Comparison of ENCODE assay signal across 8 mouse cellular contexts in the genomic region with DNA sequence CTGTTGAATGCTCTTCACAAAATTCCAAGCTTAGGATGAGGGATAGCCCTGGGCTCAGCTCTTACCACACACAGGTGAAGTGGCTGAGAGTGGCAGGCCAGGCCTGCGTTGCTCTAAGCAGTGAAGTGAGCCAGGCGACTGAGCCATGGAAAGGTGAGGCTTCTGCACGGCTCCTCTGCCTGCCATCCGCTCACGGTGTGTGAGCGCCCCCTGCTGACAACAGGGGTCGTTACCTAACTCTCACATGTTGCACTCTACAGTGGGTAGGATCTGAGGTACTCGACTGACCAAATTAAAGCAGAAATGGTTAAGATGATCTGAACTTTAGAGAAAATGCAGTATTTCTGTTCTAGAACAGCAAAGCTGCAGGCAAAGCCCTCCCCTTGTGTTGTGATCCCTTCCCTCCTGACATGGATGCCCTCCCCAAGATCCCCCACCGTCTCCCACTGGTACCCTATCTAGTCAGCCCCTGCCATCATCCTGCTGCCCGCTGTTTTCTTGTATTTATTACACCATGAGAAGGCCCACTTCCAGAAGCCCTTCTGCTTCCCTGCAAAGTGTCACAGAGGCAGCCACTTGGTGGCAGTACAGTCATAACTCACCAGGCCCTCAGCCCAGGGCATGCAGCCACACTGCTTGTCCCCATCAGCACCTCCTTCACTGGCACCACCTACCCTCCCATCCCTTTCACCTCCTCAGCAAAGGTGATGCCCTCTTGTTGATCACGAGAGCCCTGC. TPM values are rescaled to one million over a fixed set of nuclear protein-coding genes. Genes with fewer than 3 reads are reported as not detected.
A peak's percentile ranks its signal among the peaks of the same experiment; 100 is the strongest.
DNase-seq lines count a peak whose midpoint lies in the region; ATAC-seq and TF ChIP-seq lines count a peak whose summit lies in the region.

No protein-coding gene starts in this region.

- H3ac ChIP-seq in C2C12 (ENCODE audit: control insufficient read depth, insufficient read length, low read depth), result no peak overlapping the region

- no peaks in the 10 kb centered on the region for H3K79me2 ChIP-seq in C2C12 (ENCODE audit: control insufficient read depth, insufficient read depth)
- H3K79me2 ChIP-seq in liver, adult 2 months (ENCODE audit: control insufficient read depth, insufficient read depth, low read length), result no peaks in the 10 kb centered on the region

- ATAC-seq in heart, embryonic 11.5 days (replicated peaks; ENCODE audit: insufficient number of reproducible peaks, low FRiP score, low TSS enrichment), result peak; percentile 50; the same call in 1 of the 2 replicates
- ATAC-seq in kidney, embryonic 15.5 days (replicated peaks; ENCODE audit: low FRiP score), result peak; percentile 81

- no peak overlapping the region for H3K4me2 ChIP-seq in heart, embryonic 11.5 days
- H3K4me2 ChIP-seq in kidney, embryonic 15.5 days, result no peak overlapping the region

- TF ChIP-seq POLR2A in bone marrow macrophage, adult 2 months (IDR thresholded peaks at IDR 0.05; ENCODE audit: borderline replicate concordance, low read depth, low read length), result no peak
- no peak for TF ChIP-seq POLR2A in embryonic fibroblast, embryonic 13.5 days (IDR thresholded peaks at IDR 0.05; ENCODE audit: low read depth, low read length)
- no peak for TF ChIP-seq POLR2A in liver, adult 2 months (IDR thresholded peaks at IDR 0.05; ENCODE audit: extremely low read depth, insufficient read depth, low read length)

- WGBS in heart, embryonic 11.5 days (ENCODE audit: insufficient replicate concordance), result 24% methylated on average over 11 of the region's 11 CpGs
- WGBS in kidney, embryonic 15.5 days, result 26% methylated on average over 11 of the region's 11 CpGs
- 27% methylated on average over 11 of the region's 11 CpGs for WGBS in liver, adult 2 months

- H3K27ac ChIP-seq in bone marrow macrophage, adult 2 months (ENCODE audit: insufficient read depth, low read depth, low read length), result no peak overlapping the region
- no peak overlapping the region for H3K27ac ChIP-seq in embryonic fibroblast, embryonic 13.5 days (ENCODE audit: insufficient read depth, low read length)
- H3K27ac ChIP-seq in heart, embryonic 11.5 days (ENCODE audit: low read depth, low read length), result no peak overlapping the region
- H3K27ac ChIP-seq in kidney, embryonic 15.5 days, result no peak overlapping the region
- no peak overlapping the region for H3K27ac ChIP-seq in liver, adult 2 months (replicated peaks; ENCODE audit: insufficient read depth, low read depth, low read length)

- H3K4me3 ChIP-seq in C2C12 (ENCODE audit: insufficient read depth, poor library complexity, severe bottlenecking), result no peak overlapping the region
- no peak overlapping the region for H3K4me3 ChIP-seq in bone marrow macrophage, adult 2 months (ENCODE audit: insufficient read depth, low read length)
- H3K4me3 ChIP-seq in embryonic fibroblast, embryonic 13.5 days (ENCODE audit: insufficient read depth, low read length), result no peak overlapping the region
- H3K4me3 ChIP-seq in heart, embryonic 11.5 days (ENCODE audit: low read depth, low read length), result no peak overlapping the region
- H3K4me3 ChIP-seq in kidney, embryonic 15.5 days (replicated peaks), result no peak overlapping the region
- H3K4me3 ChIP-seq in liver, adult 2 months (ENCODE audit: insufficient read depth, low read depth, low read length), result no peak overlapping the region

- DNase-seq in liver, adult 2 months (ENCODE audit: extremely low read depth, low read depth, low spot score), result peak; percentile 30
- DNase-seq in naive thymus-derived CD4-positive, alpha-beta T cell, adult 2 months (ENCODE audit: low read depth), result peak; percentile 93
- DNase-seq in spleen, postnatal 4 days (ENCODE audit: low spot score in 2 of 2), result peak; percentile 78 to 93

- H3K4me1 ChIP-seq in bone marrow macrophage, adult 2 months (ENCODE audit: control insufficient read depth, insufficient read depth, low read length), result no peaks in the 10 kb centered on the region
- H3K4me1 ChIP-seq in embryonic fibroblast, embryonic 13.5 days (ENCODE audit: control insufficient read depth, insufficient read depth, low read length), result no peaks in the 10 kb centered on the region
- H3K4me1 ChIP-seq in heart, embryonic 11.5 days (ENCODE audit: control insufficient read depth, insufficient read depth, low read length), result peaks cover 2% of the 10 kb centered on the region; the same call in 1 of the 2 replicates
- H3K4me1 ChIP-seq in kidney, embryonic 15.5 days, result peaks cover 16% of the 10 kb centered on the region
- H3K4me1 ChIP-seq in liver, adult 2 months (ENCODE audit: control insufficient read depth, insufficient read depth, low read length), result no peaks in the 10 kb centered on the region

- TF ChIP-seq CTCF in C2C12 (IDR thresholded peaks at IDR 0.05; ENCODE audit: control insufficient read depth, insufficient read depth, insufficient read length), result peak; percentile 89
- TF ChIP-seq CTCF in bone marrow macrophage, adult 2 months (IDR thresholded peaks at IDR 0.05; ENCODE audit: low read depth, low read length), result peak; percentile 79
- TF ChIP-seq CTCF in embryonic fibroblast, embryonic 13.5 days (IDR thresholded peaks at IDR 0.05; ENCODE audit: borderline replicate concordance, insufficient read depth, low read length), result peak; percentile 98
- TF ChIP-seq CTCF in liver, adult 2 months (IDR thresholded peaks at IDR 0.05; ENCODE audit: low read depth, low read length), result peak; percentile 97

- no peaks in the 10 kb centered on the region for H3K79me3 ChIP-seq in C2C12 (ENCODE audit: low read depth)

- no peak overlapping the region for H3K9ac ChIP-seq in heart, embryonic 11.5 days (ENCODE audit: low read depth, low read length)
- H3K9ac ChIP-seq in kidney, embryonic 15.5 days, result no peak overlapping the region
- no peak overlapping the region for H3K9ac ChIP-seq in liver, adult 2 months (ENCODE audit: low read depth, low read length)

- H3K9me3 ChIP-seq in heart, embryonic 11.5 days (replicated peaks; ENCODE audit: control insufficient read depth, low read length), result no peaks in the 10 kb centered on the region
- no peaks in the 10 kb centered on the region for H3K9me3 ChIP-seq in kidney, embryonic 15.5 days (replicated peaks)

- H3K27me3 ChIP-seq in C2C12 (ENCODE audit: control insufficient read depth, insufficient read depth, insufficient read length), result no peaks in the 10 kb centered on the region
- no peaks in the 10 kb centered on the region for H3K27me3 ChIP-seq in heart, embryonic 11.5 days (ENCODE audit: control insufficient read depth, insufficient read depth, low read length)
- H3K27me3 ChIP-seq in kidney, embryonic 15.5 days, result no peaks in the 10 kb centered on the region
- H3K27me3 ChIP-seq in liver, adult 2 months (ENCODE audit: control insufficient read depth, insufficient read depth, low read length), result no peaks in the 10 kb centered on the region

- H3K36me3 ChIP-seq in C2C12 (ENCODE audit: control insufficient read depth, insufficient read depth), result peaks cover 35% of the 10 kb centered on the region
- H3K36me3 ChIP-seq in heart, embryonic 11.5 days (ENCODE audit: control insufficient read depth, insufficient read depth, low read length), result peaks cover 18% of the 10 kb centered on the region
- H3K36me3 ChIP-seq in kidney, embryonic 15.5 days, result peaks cover 66% of the 10 kb centered on the region
- no peaks in the 10 kb centered on the region; the same call in 1 of the 2 replicates for H3K36me3 ChIP-seq in liver, adult 2 months (ENCODE audit: control insufficient read depth, insufficient read depth, low read length)

TF ChIP-seq in C2C12, 6 proteins besides CTCF, POLR2A, EP300 and RAD21:
- no peak for TF ChIP-seq MYOG (IDR thresholded peaks at IDR 0.05; ENCODE audit: control insufficient read depth, extremely low read depth, insufficient read length)
- no peak for TF ChIP-seq CEBPB (IDR thresholded peaks at IDR 0.05; ENCODE audit: low read depth)
- TF ChIP-seq FOSL1 (IDR thresholded peaks at IDR 0.05; ENCODE audit: insufficient read depth, low read length, poor library complexity, severe bottlenecking), result no peak
- TF ChIP-seq MYOD1 (IDR thresholded peaks at IDR 0.05; ENCODE audit: control insufficient read depth, insufficient read length, low read depth), result no peak
- TF ChIP-seq MAX (IDR thresholded peaks at IDR 0.05), result no peak
- no peak for TF ChIP-seq USF1 (IDR thresholded peaks at IDR 0.05; ENCODE audit: low read depth)

RNA-seq across cellular contexts. Expression of gene Sun1, which starts 21.4 kb away (rescaled TPM):
- 39.4 TPM for polyA plus RNA-seq in C2C12 (2012; fragmentation: generic; extraction: Trizol)
- 21.8 and 25.2 TPM in 2 replicates for polyA plus RNA-seq in bone marrow macrophage, adult 2 months (2012; ENCODE audit: insufficient read depth, insufficient read length, missing spikeins)
- 46.3 and 49.0 TPM in 2 replicates for polyA plus RNA-seq in embryonic fibroblast, embryonic 13.5 days (2011; ENCODE audit: insufficient read length, low read depth, missing spikeins)
- polyA plus RNA-seq in heart, embryonic 11.5 days (2014; fragmentation: Nextera tagmentation; extraction: Ambion mirVana), result 33.4 and 40.9 TPM in 2 replicates
- 50.0 and 57.3 TPM in 2 replicates for polyA plus RNA-seq in kidney, embryonic 15.5 days (2015; fragmentation: Nextera tagmentation; extraction: Ambion mirVana)
- 15.6 and 15.8 TPM in 2 replicates for total RNA-seq in liver, adult 2 months (2014; rRNA removed)
- polyA plus RNA-seq in liver, adult 2 months (2012; rRNA removed), result 6.7 and 8.8 TPM in 2 replicates

RNA-seq across cellular contexts. Expression of gene Dnaaf5, which starts 29.0 kb away (rescaled TPM):
- polyA plus RNA-seq in C2C12 (2012; fragmentation: generic; extraction: Trizol), result 32.6 TPM
- polyA plus RNA-seq in bone marrow macrophage, adult 2 months (2012; ENCODE audit: insufficient read depth, insufficient read length, missing spikeins), result 6.2 and 7.5 TPM in 2 replicates
- polyA plus RNA-seq in embryonic fibroblast, embryonic 13.5 days (2011; ENCODE audit: insufficient read length, low read depth, missing spikeins), result 8.5 and 10.2 TPM in 2 replicates
- polyA plus RNA-seq in heart, embryonic 11.5 days (2014; fragmentation: Nextera tagmentation; extraction: Ambion mirVana), result 6.2 and 6.9 TPM in 2 replicates
- polyA plus RNA-seq in kidney, embryonic 15.5 days (2015; fragmentation: Nextera tagmentation; extraction: Ambion mirVana), result 8.7 and 10.4 TPM in 2 replicates
- total RNA-seq in liver, adult 2 months (2014; rRNA removed), result 2.7 and 3.5 TPM in 2 replicates
- 8.1 and 9.0 TPM in 2 replicates for polyA plus RNA-seq in liver, adult 2 months (2012; rRNA removed)

RNA-seq across cellular contexts. Expression of gene Prkar1b, which starts 29.3 kb away (rescaled TPM):
- polyA plus RNA-seq in C2C12 (2012; fragmentation: generic; extraction: Trizol), result 1.7 TPM
- polyA plus RNA-seq in bone marrow macrophage, adult 2 months (2012; ENCODE audit: insufficient read depth, insufficient read length, missing spikeins), result 2.1 and 2.5 TPM in 2 replicates
- 20.4 and 31.4 TPM in 2 replicates for polyA plus RNA-seq in embryonic fibroblast, embryonic 13.5 days (2011; ENCODE audit: insufficient read length, low read depth, missing spikeins)
- polyA plus RNA-seq in heart, embryonic 11.5 days (2014; fragmentation: Nextera tagmentation; extraction: Ambion mirVana), result 5.3 and 8.4 TPM in 2 replicates
- polyA plus RNA-seq in kidney, embryonic 15.5 days (2015; fragmentation: Nextera tagmentation; extraction: Ambion mirVana), result 21.2 and 22.7 TPM in 2 replicates
- total RNA-seq in liver, adult 2 months (2014; rRNA removed), result 0.37 and 0.67 TPM in 2 replicates
- polyA plus RNA-seq in liver, adult 2 months (2012; rRNA removed), result 0.22 and 0.60 TPM in 2 replicates

Comparison
In these comparisons a context has a peak if more than half of its experiments do, and no peak if none do; other contexts are left out.
1. DNase-seq: peak in every context shown above with its lines; median percentile 93 in naive thymus-derived CD4-positive, alpha-beta T cell, adult 2 months; 86 in spleen, postnatal 4 days; 30 in liver, adult 2 months.